In genomic region chr10:93160807-93161510, GRCm38 (mm10) we compare ENCODE assay signal across 7 mouse cellular contexts. TPM values are rescaled to one million over a fixed set of nuclear protein-coding genes. Genes with fewer than 3 reads are reported as not detected.
DNase-seq lines count a peak whose midpoint lies in the region; ATAC-seq and TF ChIP-seq lines count a peak whose summit lies in the region.

Cdk17 (plus strand) TSS chr10:93160875.

- peak; percentile 81 for ATAC-seq in embryonic facial prominence, embryonic 13.5 days (ENCODE audit: insufficient number of reproducible peaks, insufficient read depth, low FRiP score, low TSS enrichment, low read depth)
- ATAC-seq in limb, embryonic 14.5 days (ENCODE audit: low FRiP score, low read depth), result peak; percentile 74
- peak; percentile 76 for ATAC-seq in midbrain, embryonic 16.5 days

- DNase-seq in adrenal gland, postnatal 25 days, result peak; percentile 67
- DNase-seq in heart, adult 18-20 months, result peak; percentile 78
- DNase-seq in kidney, adult 2 months, result peak; percentile 64
- DNase-seq in limb, embryonic 14.5 days (ENCODE audit: low spot score), result no peak
- DNase-seq in spleen, postnatal 14 days (ENCODE audit: low spot score in 2 of 2), result peak; percentile 56 to 68

- H3K4me3 ChIP-seq in embryonic facial prominence, embryonic 13.5 days, result peak within 1 kb of the TSS; percentile 96
- peak within 1 kb of the TSS; percentile 78 for H3K4me3 ChIP-seq in kidney, adult 2 months (ENCODE audit: insufficient read depth, low read depth, low read length)
- H3K4me3 ChIP-seq in limb, embryonic 14.5 days (replicated peaks; ENCODE audit: low read length), result peak within 1 kb of the TSS; percentile 99
- peak within 1 kb of the TSS; percentile 68 for H3K4me3 ChIP-seq in midbrain, embryonic 16.5 days (ENCODE audit: low read depth, low read length)

- WGBS in embryonic facial prominence, embryonic 13.5 days, result under 1% methylated on average over 94 of the region's 97 CpGs
- WGBS in kidney, adult 2 months, result under 1% methylated on average over 96 of the region's 97 CpGs
- under 1% methylated on average over 59 of the region's 97 CpGs for WGBS in limb, embryonic 14.5 days
- under 1% methylated on average over 75 of the region's 97 CpGs for WGBS in midbrain, embryonic 16.5 days

- peak within 1 kb of the TSS; percentile 99 for H3K27ac ChIP-seq in embryonic facial prominence, embryonic 13.5 days
- H3K27ac ChIP-seq in kidney, adult 2 months (ENCODE audit: insufficient read depth, low read depth, low read length), result peak within 1 kb of the TSS; percentile 98
- peak within 1 kb of the TSS; percentile 99 for H3K27ac ChIP-seq in limb, embryonic 14.5 days (replicated peaks; ENCODE audit: low read depth, low read length)
- H3K27ac ChIP-seq in midbrain, embryonic 16.5 days (ENCODE audit: low read length), result peak within 1 kb of the TSS; percentile 97

- no peaks in the 10 kb centered on the region for H3K27me3 ChIP-seq in embryonic facial prominence, embryonic 13.5 days
- no peaks in the 10 kb centered on the region for H3K27me3 ChIP-seq in kidney, adult 2 months (replicated peaks; ENCODE audit: control insufficient read depth, insufficient read depth, low read length)
- H3K27me3 ChIP-seq in limb, embryonic 14.5 days (ENCODE audit: control insufficient read depth, insufficient read depth, low read length), result no peaks in the 10 kb centered on the region
- H3K27me3 ChIP-seq in midbrain, embryonic 16.5 days (ENCODE audit: control insufficient read depth, insufficient read depth, low read depth, low read length), result no peaks in the 10 kb centered on the region

- no peak for TF ChIP-seq POLR2A in kidney, adult 2 months (IDR thresholded peaks at IDR 0.05; ENCODE audit: low read depth, low read length)
- TF ChIP-seq POLR2A in limb, embryonic 14.5 days (IDR thresholded peaks at IDR 0.05; ENCODE audit: borderline replicate concordance, extremely low read depth, insufficient read depth, insufficient read length), result peak; percentile 66; the same call in 1 of the 2 replicates

- H3K4me1 ChIP-seq in embryonic facial prominence, embryonic 13.5 days, result peaks cover 32% of the 10 kb centered on the region
- peaks cover 12% of the 10 kb centered on the region; the same call in 1 of the 2 replicates for H3K4me1 ChIP-seq in kidney, adult 2 months (ENCODE audit: control insufficient read depth, insufficient read depth, low read length)
- peaks cover 13% of the 10 kb centered on the region for H3K4me1 ChIP-seq in limb, embryonic 14.5 days (ENCODE audit: control insufficient read depth, insufficient read depth, low read length)
- peaks cover 24% of the 10 kb centered on the region for H3K4me1 ChIP-seq in midbrain, embryonic 16.5 days (ENCODE audit: control insufficient read depth, insufficient read depth, low read length)

- no peaks in the 10 kb centered on the region for H3K9me3 ChIP-seq in embryonic facial prominence, embryonic 13.5 days
- no peaks in the 10 kb centered on the region for H3K9me3 ChIP-seq in limb, embryonic 14.5 days (ENCODE audit: control insufficient read depth, low read length)
- H3K9me3 ChIP-seq in midbrain, embryonic 16.5 days (replicated peaks; ENCODE audit: control insufficient read depth, low read length, poor library complexity, severe bottlenecking), result no peaks in the 10 kb centered on the region

- peak within 1 kb of the TSS; percentile 97 for H3K9ac ChIP-seq in embryonic facial prominence, embryonic 13.5 days
- peak within 1 kb of the TSS; percentile 93 for H3K9ac ChIP-seq in limb, embryonic 14.5 days (ENCODE audit: low read depth, low read length, severe bottlenecking)
- peak within 1 kb of the TSS; percentile 92 for H3K9ac ChIP-seq in midbrain, embryonic 16.5 days (ENCODE audit: low read depth, low read length)

- peak within 1 kb of the TSS; percentile 69 for H3K4me2 ChIP-seq in embryonic facial prominence, embryonic 13.5 days
- H3K4me2 ChIP-seq in limb, embryonic 14.5 days (replicated peaks; ENCODE audit: low read depth, low read length, severe bottlenecking), result peak within 1 kb of the TSS; percentile 87
- H3K4me2 ChIP-seq in midbrain, embryonic 16.5 days (ENCODE audit: low read length), result peak within 1 kb of the TSS; percentile 69

- TF ChIP-seq CTCF in kidney, adult 2 months (conservative IDR thresholded peaks at IDR 0.05; ENCODE audit: insufficient read depth, insufficient read length, low read depth, low read length), result no peak

- no peaks in the 10 kb centered on the region for H3K36me3 ChIP-seq in embryonic facial prominence, embryonic 13.5 days
- H3K36me3 ChIP-seq in kidney, adult 2 months (ENCODE audit: control insufficient read depth, insufficient read depth, low read length), result no peaks in the 10 kb centered on the region
- no peaks in the 10 kb centered on the region for H3K36me3 ChIP-seq in limb, embryonic 14.5 days (ENCODE audit: control insufficient read depth, insufficient read depth, low read length)
- H3K36me3 ChIP-seq in midbrain, embryonic 16.5 days (ENCODE audit: control insufficient read depth, insufficient read depth, low read length), result no peaks in the 10 kb centered on the region

RNA-seq across cellular contexts. Expression of gene Cdk17, which starts in this region (rescaled TPM):
- total RNA-seq in adrenal gland, postnatal 25 days (2021), result 21.7 and 27.6 TPM in 2 replicates
- polyA plus RNA-seq in embryonic facial prominence, embryonic 13.5 days (2015; fragmentation: Nextera tagmentation; extraction: Ambion mirVana), result 19.2 and 20.6 TPM in 2 replicates
- 10 to 100 TPM; 13.1 to 13.5 TPM for total RNA-seq in heart, adult 18-20 months (2021)
- polyA plus RNA-seq in kidney, adult 2 months (2012; rRNA removed), result 8.7 and 9.5 TPM in 2 replicates
- polyA plus RNA-seq in limb, embryonic 14.5 days (2012; rRNA removed), result 25.9 and 28.0 TPM in 2 replicates
- 23.6 and 24.7 TPM in 2 replicates for polyA plus RNA-seq in limb, embryonic 14.5 days (2014; fragmentation: Nextera tagmentation; extraction: Ambion mirVana)
- 39.5 and 40.2 TPM in 2 replicates for polyA plus RNA-seq in midbrain, embryonic 16.5 days (2015; fragmentation: Nextera tagmentation; extraction: Ambion mirVana)
